Mouse (Mus musculus) CH12.LX (cell line): ENCODE results near the gene Slc52a3. TPM values are rescaled to one million over a fixed set of nuclear protein-coding genes. Genes with fewer than 3 reads are reported as not detected.

Experiments used
- DNase-seq: peaks from one replicate; pipeline ENCODE4 v3.0.0-alpha.2; 2013; ENCODE audit errors: extremely low read depth
- H3K27ac ChIP-seq: 2 replicates; pipeline ENCODE4 v1.5.1; 2012; ENCODE audit warnings: low read depth, mild to moderate bottlenecking, control low read depth, moderate library complexity; ENCODE audit not compliant: insufficient read depth
- H3K27me3 ChIP-seq: replicated peaks from 2 replicates; pipeline ENCODE3; 2012; ENCODE audit warnings: inconsistent platforms
- H3K36me3 ChIP-seq, 2 experiments: replicated peaks in 1 of 2; 2 replicates each; pipeline versions ENCODE3 to v1.6.1; 2012; ENCODE audit warnings: inconsistent platforms in 1 of 2, low read length in 1 of 2, mild to moderate bottlenecking in 1 of 2, mixed read lengths in 1 of 2, moderate library complexity in 1 of 2; ENCODE audit not compliant: control insufficient read depth in 1 of 2, insufficient read depth in 1 of 2
- H3K4me1 ChIP-seq, 2 experiments: 2 replicates each; pipeline ENCODE4 v1.6.1; 2012; ENCODE audit warnings: inconsistent platforms in 1 of 2, moderate library complexity in 1 of 2; ENCODE audit not compliant: insufficient read depth in 2 of 2, control insufficient read depth in 1 of 2
- H3K4me2 ChIP-seq: 2 replicates; pipeline ENCODE4 v1.6.1; 2012; ENCODE audit warnings: low read depth, mild to moderate bottlenecking, control low read depth; ENCODE audit not compliant: poor library complexity, insufficient read depth, severe bottlenecking
- H3K4me3 ChIP-seq, 3 experiments: fragments of 150-350 bp in 1 of 3; sonication (generic) in 1 of 3; replicated peaks in 1 of 3; 2 replicates each; pipeline versions ENCODE3 to v1.5.1; 2011 to 2012; ENCODE audit warnings: low read depth in 2 of 3, low read length in 2 of 3, mild to moderate bottlenecking in 2 of 3, moderate library complexity in 2 of 3, control low read depth in 1 of 3, improper control_type of control experiment in 1 of 3, inconsistent platforms in 1 of 3, mixed read lengths in 1 of 3; ENCODE audit not compliant: poor library complexity in 1 of 3
- H3K79me2 ChIP-seq: replicated peaks from 2 replicates; pipeline ENCODE4 v1.6.1; 2012; ENCODE audit warnings: mild to moderate bottlenecking, moderate library complexity; ENCODE audit not compliant: control insufficient read depth, poor library complexity, insufficient read depth, severe bottlenecking; ENCODE audit errors: extremely low read depth
- H3K9ac ChIP-seq: 2 replicates; pipeline ENCODE4 v1.6.1; 2012; ENCODE audit warnings: low read depth, mild to moderate bottlenecking, control low read depth, moderate library complexity; ENCODE audit not compliant: insufficient read depth
- H3K9me3 ChIP-seq: replicated peaks from 2 replicates; pipeline ENCODE3; 2012; ENCODE audit warnings: low read length, inconsistent platforms, mixed read lengths
- CHD1 ChIP-seq: IDR thresholded peaks from 2 replicates; pipeline ENCODE4 v1.6.1; 2012; ENCODE audit warnings: low read depth, low read length, improper control_type of control experiment, inconsistent platforms
- CTCF ChIP-seq, 2 experiments: IDR thresholded peaks in 1 of 2; conservative IDR thresholded peaks in 1 of 2; 2 replicates each; pipeline ENCODE4 v1.5.1; 2011 to 2012; ENCODE audit warnings: low read depth in 2 of 2, low read length in 2 of 2, improper control_type of control experiment in 1 of 2, inconsistent platforms in 1 of 2, mild to moderate bottlenecking in 1 of 2, moderate library complexity in 1 of 2
- E2F4 ChIP-seq: IDR thresholded peaks from 2 replicates; pipeline ENCODE4 v1.6.1; 2011; ENCODE audit warnings: low read depth, low read length, improper control_type of control experiment; ENCODE audit not compliant: insufficient replicate concordance
- ELF1 ChIP-seq: IDR thresholded peaks from 2 replicates; pipeline ENCODE4 v1.6.1; 2014; ENCODE audit warnings: low read depth, mild to moderate bottlenecking, inconsistent platforms, low read length, improper control_type of control experiment
- EP300 ChIP-seq: IDR thresholded peaks from 2 replicates; pipeline ENCODE4 v1.6.1; 2011; ENCODE audit warnings: low read length, improper control_type of control experiment
- ETS1 ChIP-seq: conservative IDR thresholded peaks from 2 replicates; pipeline ENCODE4 v1.6.1; 2012; ENCODE audit warnings: low read depth, mild to moderate bottlenecking, inconsistent platforms, low read length, improper control_type of control experiment, moderate library complexity
- GABPA ChIP-seq: IDR thresholded peaks from 2 replicates; pipeline ENCODE4 v1.6.1; 2012; ENCODE audit warnings: low read depth, low read length, improper control_type of control experiment, inconsistent platforms; ENCODE audit not compliant: insufficient replicate concordance
- HCFC1 ChIP-seq: IDR thresholded peaks from 2 replicates; pipeline ENCODE4 v1.6.1; 2012; ENCODE audit warnings: low read depth, mild to moderate bottlenecking, inconsistent platforms, low read length, improper control_type of control experiment
- JUN ChIP-seq: IDR thresholded peaks from 2 replicates; pipeline ENCODE4 v1.6.1; 2011; ENCODE audit warnings: low read depth, mild to moderate bottlenecking, low read length, improper control_type of control experiment, moderate library complexity; ENCODE audit not compliant: insufficient read depth
- JUND ChIP-seq: conservative IDR thresholded peaks from 2 replicates; pipeline ENCODE4 v1.6.1; 2011; ENCODE audit warnings: low read depth, low read length, improper control_type of control experiment
- KAT2A ChIP-seq: IDR thresholded peaks from 2 replicates; pipeline ENCODE4 v1.6.1; 2012; ENCODE audit warnings: low read length, improper control_type of control experiment, inconsistent platforms; ENCODE audit not compliant: insufficient replicate concordance
- MAFK ChIP-seq: IDR thresholded peaks from 2 replicates; pipeline ENCODE4 v1.6.1; 2011; ENCODE audit warnings: low read length, improper control_type of control experiment; ENCODE audit not compliant: insufficient replicate concordance
- MEF2A ChIP-seq: IDR thresholded peaks from 2 replicates; pipeline ENCODE4 v1.6.1; 2014; ENCODE audit warnings: low read depth, mild to moderate bottlenecking, inconsistent platforms, low read length, improper control_type of control experiment, borderline replicate concordance
- NELFE ChIP-seq: IDR thresholded peaks from 2 replicates; pipeline ENCODE4 v1.6.1; 2011; ENCODE audit warnings: low read depth, low read length, improper control_type of control experiment
- POLR2AphosphoS2 ChIP-seq: IDR thresholded peaks from 2 replicates; pipeline ENCODE4 v1.6.1; 2011; ENCODE audit warnings: low read depth, low read length, improper control_type of control experiment
- RAD21 ChIP-seq: IDR thresholded peaks from 2 replicates; pipeline ENCODE4 v1.6.1; 2011; ENCODE audit warnings: low read depth, mild to moderate bottlenecking, low read length, improper control_type of control experiment, moderate library complexity
- RCOR1 ChIP-seq: conservative IDR thresholded peaks from 2 replicates; pipeline ENCODE4 v1.6.1; 2012; ENCODE audit warnings: low read depth, mild to moderate bottlenecking, inconsistent platforms, low read length, improper control_type of control experiment
- UBTF ChIP-seq: IDR thresholded peaks from 2 replicates; pipeline ENCODE4 v1.6.1; 2012; ENCODE audit warnings: low read depth, mild to moderate bottlenecking, inconsistent platforms, low read length, improper control_type of control experiment, moderate library complexity
- USF1 ChIP-seq: IDR thresholded peaks from 2 replicates; pipeline ENCODE4 v1.6.1; 2014; ENCODE audit warnings: low read depth, mild to moderate bottlenecking, inconsistent platforms, low read length, improper control_type of control experiment
- ZNF384 ChIP-seq: IDR thresholded peaks from 2 replicates; pipeline ENCODE4 v1.6.1; 2012; ENCODE audit warnings: low read depth, low read length, improper control_type of control experiment, inconsistent platforms
- dilution Hi-C: fragments of 300-500 bp; cut with MboI; formaldehyde crosslinking; loops from 2 replicates; pipeline ENCODE4 v1.14.3; 2020; ENCODE audit warnings: low sequenced_read_pairs; ENCODE audit not compliant: extremely low pct_unique_long_range_greater_than_20kb, extremely low pct_ligation_motif_present
- in situ Hi-C: fragments of 300-500 bp; cut with MboI; formaldehyde crosslinking; loops from 3 replicates; pipeline ENCODE4 v1.14.3; 2019; ENCODE audit warnings: low sequenced_read_pairs, low pct_ligation_motif_present, low pct_unique_long_range_greater_than_20kb, mixed read lengths
- polyA plus RNA-seq: library from polyadenylated mRNA; unstranded; fragments of >175 nt; gene quantifications from 2 replicates; pipeline ENCODE4 v1.2.1, GENCODE M21; 2012; ENCODE audit warnings: low read depth; ENCODE audit not compliant: insufficient read length
- total RNA-seq, 2 experiments: library from RNA; depleted of rRNA; stranded (reverse); fragments of 300-350 nt in 1 of 2; fragments of >200 nt in 1 of 2; gene quantifications; 2 replicates each; pipeline ENCODE4 v1.2.3; 2012 to 2014

Gene Slc52a3
- total and polyA plus RNA-seq, 3 experiments = 0.17 to 0.55 TPM; not detected in 1

GRCm38 (mm10) chr2:151973595-151974562 lies 22.4 kb upstream of the Slc52a3 start (continued):
- peak; percentile 25; the same call in 1 of the 2 replicates for TF ChIP-seq NELFE
- peak; percentile 78 for TF ChIP-seq EP300
- TF ChIP-seq GABPA = no peak
- TF ChIP-seq JUND = peak; percentile 60; the same call in 1 of the 2 replicates
- TF ChIP-seq MAFK = peak; percentile 85
- peak; percentile 88 for TF ChIP-seq MEF2A
- no peak for TF ChIP-seq POLR2AphosphoS2
- peak; percentile 69 for TF ChIP-seq JUN
- TF ChIP-seq E2F4 = no peak
- TF ChIP-seq HCFC1 = peak; percentile 45
- TF ChIP-seq ZNF384 = 0 out of 2 replicates have a peak, but pooled peaks have one; percentile 11
- TF ChIP-seq RCOR1 = peak; percentile 74; the same call in 1 of the 2 replicates
- no peak for TF ChIP-seq UBTF
- peak; percentile 92 for TF ChIP-seq ETS1
- no peak; the same call in 1 of the 2 replicates for TF ChIP-seq ELF1
- 0 out of 2 replicates have a peak, but pooled peaks have one; percentile 21 for TF ChIP-seq CHD1

GRCm38 (mm10) chr2:151975295-151975694 lies 21.0 kb upstream of the Slc52a3 start:
- TF ChIP-seq RAD21 (peak; percentile 41), KAT2A (no peak), CTCF (conservative IDR thresholded peaks at IDR 0.05 in 1 of 2, IDR thresholded peaks at IDR 0.05 in 1 of 2; ENCODE audit: low read depth in 2 of 2, low read length in 2 of 2) (peak; percentile 22 to 54; a peak in 3 of 4 replicates), USF1 (no peak), MEF2A (no peak)
- H3K27ac ChIP-seq = no peak overlapping the region
- no peak overlapping the region for H3K9ac ChIP-seq
- dilution Hi-C loops (no loop called here), in situ Hi-C loops (loop anchor here (5.0 kb wide), 1 partner anchor 33 kb away; no protein-coding TSS in a partner anchor)
- H3K79me2 ChIP-seq = peaks cover 6% of the 10 kb centered on the region
- no peak overlapping the region for H3K4me2 ChIP-seq
- DNase-seq = no peak
- peaks cover 41 to 83% of the 10 kb centered on the region in 2 experiments for H3K4me1 ChIP-seq
- H3K9me3 ChIP-seq = no peaks in the 10 kb centered on the region
- peaks cover 7 to 40% of the 10 kb centered on the region in 2 experiments for H3K36me3 ChIP-seq
- H3K4me3 ChIP-seq = no peak overlapping the region
- H3K27me3 ChIP-seq = no peaks in the 10 kb centered on the region
